Mouse (Mus musculus) intestine, postnatal 0 days (tissue): Measurements from ENCODE around the gene Hsf2bp. TPM values are rescaled to one million over a fixed set of nuclear protein-coding genes. Genes with fewer than 3 reads are reported as not detected.

Source experiments
- ATAC-seq: fragments of 200-750 bp; cut with Nextera tagmentation; 2 replicates; pipeline ENCODE4 v1.8.0; 2017; ENCODE audit warnings: mild to moderate bottlenecking, moderate TSS enrichment, moderate library complexity
- H3K27ac ChIP-seq: fragments of 300-500 bp; sonication (generic); 2 replicates; pipeline ENCODE4 v1.5.1; 2014; ENCODE audit warnings: mild to moderate bottlenecking, low read depth, low read length, moderate library complexity
- H3K27me3 ChIP-seq: fragments of 300-500 bp; sonication (generic); replicated peaks from 2 replicates; pipeline ENCODE4 v1.6.1; 2014; ENCODE audit warnings: low read length, mixed read lengths; ENCODE audit not compliant: control insufficient read depth, insufficient read depth
- H3K36me3 ChIP-seq: fragments of 300-500 bp; sonication (generic); 2 replicates; pipeline ENCODE4 v1.6.1; 2014; ENCODE audit warnings: mild to moderate bottlenecking, moderate library complexity; ENCODE audit not compliant: control insufficient read depth, insufficient read depth
- H3K4me1 ChIP-seq: fragments of 300-500 bp; sonication (generic); replicated peaks from 2 replicates; pipeline ENCODE4 v1.6.1; 2014; ENCODE audit warnings: antibody characterized with exemption, low read length, mixed read lengths; ENCODE audit not compliant: control insufficient read depth, insufficient read depth
- H3K4me2 ChIP-seq: fragments of 300-500 bp; sonication (generic); replicated peaks from 2 replicates; pipeline ENCODE4 v1.6.1; 2014; ENCODE audit warnings: low read depth, mild to moderate bottlenecking, moderate library complexity
- H3K4me3 ChIP-seq: fragments of 300-500 bp; sonication (generic); 2 replicates; pipeline ENCODE4 v1.5.1; 2014; ENCODE audit warnings: low read depth, low read length
- H3K9ac ChIP-seq: fragments of 300-500 bp; sonication (generic); 2 replicates; pipeline ENCODE4 v1.6.1; 2014; ENCODE audit warnings: mild to moderate bottlenecking, low read depth, low read length
- H3K9me3 ChIP-seq: fragments of 300-500 bp; sonication (generic); 2 replicates; pipeline ENCODE4 v1.6.1; 2016; ENCODE audit warnings: mixed run types; ENCODE audit not compliant: control insufficient read depth
- CTCF ChIP-seq: sonication (generic); IDR thresholded peaks from 2 replicates; pipeline ENCODE4 v1.5.1; 2016; ENCODE audit warnings: low read depth, mild to moderate bottlenecking, control low read depth, antibody characterized with exemption, moderate library complexity
- WGBS: fragments of 180-500 bp; shearing (Covaris S2); extraction: QIAGEN DNeasy Blood & Tissue Kit; methylation state at CpG from one replicate; pipeline ENCODE4 v1.1.7; 2014; 5-methylcytosine and 5-hydroxymethylcytosine counted together
- polyA plus RNA-seq: library from polyadenylated mRNA; unstranded; fragments of >200 nt; fragmentation: Nextera tagmentation; extraction: Ambion mirVana; gene quantifications from 2 replicates; pipeline ENCODE4 v1.2.1, GENCODE M21; 2015

The Hsf2bp gene
- polyA plus RNA-seq, 1 experiment from 2014 or later = 4.1 TPM

GRCm38 (mm10) chr17:31983491-31983890 lies 52.7 kb downstream of the Hsf2bp start:
- TF ChIP-seq CTCF = no peak
- H3K4me2 ChIP-seq = no peak overlapping the region
- WGBS = 61% methylated on average over 3 of the region's 3 CpGs
- no peak overlapping the region for H3K27ac ChIP-seq
- H3K36me3 ChIP-seq = no peaks in the 10 kb centered on the region
- no peaks in the 10 kb centered on the region for H3K9me3 ChIP-seq
- no peaks in the 10 kb centered on the region for H3K4me1 ChIP-seq
- H3K9ac ChIP-seq = no peak overlapping the region
- H3K4me3 ChIP-seq = no peak overlapping the region
- H3K27me3 ChIP-seq = no peaks in the 10 kb centered on the region
- ATAC-seq = no peak

- H3K36me3 ChIP-seq = no peaks in the 10 kb centered on the region
- H3K4me1 ChIP-seq = no peaks in the 10 kb centered on the region
- H3K4me3 ChIP-seq = no peak overlapping the region
- TF ChIP-seq CTCF = no peak
- H3K9ac ChIP-seq = no peak overlapping the region
- ATAC-seq = no peak
- no peak overlapping the region for H3K27ac ChIP-seq
- 60% methylated on average over 11 of the region's 11 CpGs for WGBS
- no peaks in the 10 kb centered on the region for H3K27me3 ChIP-seq
- H3K4me2 ChIP-seq = no peak overlapping the region
- H3K9me3 ChIP-seq = no peaks in the 10 kb centered on the region
Observed at GRCm38 (mm10) chr17:31982326-31983190, 53.6 kb downstream of the Hsf2bp start.

GRCm38 (mm10) chr17:31979888-31980287 lies 56.3 kb downstream of the Hsf2bp start:
- ATAC-seq = no peak
- Histone ChIP-seq H3K9me3 (no peaks in the 10 kb centered on the region), H3K27me3 (no peaks in the 10 kb centered on the region), H3K36me3 (no peaks in the 10 kb centered on the region), H3K27ac (no peak overlapping the region), H3K4me2 (no peak overlapping the region), H3K4me3 (no peak overlapping the region), H3K4me1 (no peaks in the 10 kb centered on the region), H3K9ac (no peak overlapping the region)
- 74% methylated on average over 4 of the region's 4 CpGs for WGBS
- no peak for TF ChIP-seq CTCF

GRCm38 (mm10) chr17:31977131-31977530 lies 59.0 kb downstream of the Hsf2bp start:
- no peaks in the 10 kb centered on the region for H3K9me3 ChIP-seq
- no peak overlapping the region for H3K27ac ChIP-seq
- H3K9ac ChIP-seq = no peak overlapping the region
- no peak overlapping the region for H3K4me2 ChIP-seq
- H3K4me1 ChIP-seq = no peaks in the 10 kb centered on the region
- no peak overlapping the region for H3K4me3 ChIP-seq
- no peak for ATAC-seq
- no peaks in the 10 kb centered on the region for H3K36me3 ChIP-seq
- no peaks in the 10 kb centered on the region for H3K27me3 ChIP-seq
- no peak for TF ChIP-seq CTCF

GRCm38 (mm10) chr17:31976501-31976900 lies 59.6 kb downstream of the Hsf2bp start:
- ATAC-seq = no peak
- Histone ChIP-seq H3K9ac (no peak overlapping the region), H3K4me1 (no peaks in the 10 kb centered on the region), H3K9me3 (no peaks in the 10 kb centered on the region), H3K27ac (no peak overlapping the region), H3K4me2 (no peak overlapping the region), H3K27me3 (no peaks in the 10 kb centered on the region), H3K4me3 (no peak overlapping the region), H3K36me3 (no peaks in the 10 kb centered on the region)
- WGBS = 78% methylated on average over 6 of the region's 6 CpGs
- TF ChIP-seq CTCF = no peak

GRCm38 (mm10) chr17:31974694-31975093 lies 61.5 kb downstream of the Hsf2bp start:
- WGBS = 36% methylated on average over 5 of the region's 5 CpGs
- no peak overlapping the region for H3K27ac ChIP-seq
- no peak for ATAC-seq
- no peaks in the 10 kb centered on the region for H3K4me1 ChIP-seq
- no peak overlapping the region for H3K4me2 ChIP-seq
- no peaks in the 10 kb centered on the region for H3K9me3 ChIP-seq
- no peak overlapping the region for H3K9ac ChIP-seq
- no peak for TF ChIP-seq CTCF
- no peaks in the 10 kb centered on the region for H3K36me3 ChIP-seq
- H3K27me3 ChIP-seq = no peaks in the 10 kb centered on the region
- H3K4me3 ChIP-seq = no peak overlapping the region
